Mouse (Mus musculus) ES-Bruce4 (cell line): ENCODE data around the gene Hivep2.

ENCODE experiments used
- CTCF ChIP-seq: IDR thresholded peaks from one replicate; pipeline ENCODE4 v1.8.1; 2011; ENCODE audit warnings: low read depth, low read length
- EP300 ChIP-seq: IDR thresholded peaks from 2 replicates; pipeline ENCODE4 v1.6.1; 2011; ENCODE audit warnings: low read depth, low read length; ENCODE audit not compliant: insufficient read depth
- POLR2A ChIP-seq: IDR thresholded peaks from one replicate; pipeline ENCODE4 v1.8.1; 2011; ENCODE audit warnings: low read length; ENCODE audit not compliant: insufficient read depth

DNA sequence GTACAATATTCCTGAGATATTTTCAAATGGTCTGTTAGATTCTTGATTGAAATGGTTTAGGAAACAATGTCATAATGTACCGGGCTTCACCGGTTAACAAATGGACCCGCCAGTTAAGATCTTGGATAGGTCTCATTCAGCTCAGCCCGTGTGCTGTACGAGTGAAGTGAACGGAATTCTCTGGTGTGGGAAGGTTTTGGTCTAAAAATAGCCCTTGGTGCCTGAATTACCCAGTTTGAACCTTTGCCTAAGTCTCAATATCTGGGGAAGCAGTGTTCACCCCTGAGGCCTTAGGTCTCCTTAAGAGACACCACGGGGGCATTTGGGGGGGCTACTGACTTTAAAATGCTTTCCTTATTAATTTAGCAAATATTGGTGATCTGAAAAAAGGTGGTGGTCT, 8.6 kb downstream of the Hivep2 start:
- TF ChIP-seq CTCF (no peak), POLR2A (no peak), EP300 (no peak)
